10 mouse cellular contexts compared by ENCODE assay signal in the genomic region with DNA sequence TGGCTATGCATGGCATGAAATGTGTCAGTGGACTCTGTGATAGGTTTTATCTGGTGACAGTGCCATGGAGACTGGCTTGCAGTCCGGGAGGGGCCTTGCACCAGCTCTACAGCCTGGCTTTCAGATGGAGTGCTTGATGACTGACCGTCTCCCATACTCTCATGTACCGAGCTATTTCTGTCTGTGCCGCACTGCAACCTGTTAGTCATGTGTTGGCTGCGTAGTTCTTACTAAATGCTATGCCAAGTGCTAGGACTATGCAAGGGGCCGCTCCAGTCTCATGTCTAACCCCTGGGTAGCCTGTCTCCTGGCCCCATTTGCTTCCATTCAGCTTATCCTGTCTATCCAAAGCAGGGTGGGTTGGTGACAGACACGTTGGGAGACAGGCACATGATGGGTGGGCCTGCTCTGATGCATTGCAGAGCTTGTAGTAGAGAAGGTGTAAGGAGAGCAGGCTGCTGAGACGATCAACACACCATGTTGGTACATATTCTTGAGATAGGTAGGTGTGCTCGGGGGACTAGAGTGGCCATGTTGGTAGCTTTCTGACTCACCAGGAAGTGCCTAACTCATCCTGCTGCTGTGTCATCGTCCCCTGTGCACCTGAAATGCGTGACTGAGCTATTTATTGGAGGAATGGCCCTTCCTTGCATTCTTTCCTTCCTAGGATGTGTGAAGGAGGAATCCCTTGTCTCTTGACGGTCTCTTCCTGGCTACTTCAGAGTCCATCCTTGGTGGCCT.
DNase-seq lines count a peak whose midpoint lies in the region; ATAC-seq and TF ChIP-seq lines count a peak whose summit lies in the region.
"Had no signal": no experiment of that assay in that cellular context is flagged by ENCODE, and none has a peak within 500 bp of the region (broad histone marks: within the 10 kb centered on the region; RNA-seq: fewer than 3 reads in every experiment).

No protein-coding gene starts in this region.

- no peak for TF ChIP-seq CTCF in left cerebral cortex, adult 2 months (IDR thresholded peaks at IDR 0.05)
- no peak for TF ChIP-seq CTCF in lung, adult 2 months (IDR thresholded peaks at IDR 0.05; ENCODE audit: insufficient read depth, low read length)

- no peak overlapping the region for H3K9ac ChIP-seq in forebrain, embryonic 15.5 days (replicated peaks)
- H3K9ac ChIP-seq in forebrain, embryonic 11.5 days (ENCODE audit: low read length): no peak overlapping the region; the same call in 1 of the 2 replicates
- no peak overlapping the region for H3K9ac ChIP-seq in limb, embryonic 15.5 days
- H3K9ac ChIP-seq: kidney, embryonic 15.5 days; liver, embryonic 12.5 days had no signal

- no peak for TF ChIP-seq POLR2A in lung, adult 2 months (IDR thresholded peaks at IDR 0.05; ENCODE audit: borderline replicate concordance, extremely low read depth, low read depth, low read length)

- no peak for DNase-seq in forebrain, embryonic 11.5 days (ENCODE audit: low spot score)
- no peak for DNase-seq in left cerebral cortex, adult 2 months (ENCODE audit: extremely low spot score in 1 of 2, low spot score in 2 of 2)
- no peak for DNase-seq in left cerebral cortex, postnatal 4 days
- DNase-seq in heart, adult 9 months (ENCODE audit: low spot score in 2 of 2): peak; percentile 71 to 72
- DNase-seq in lung, adult 2 months: no peak
- DNase-seq in spleen, postnatal 4 days (ENCODE audit: low spot score in 2 of 2): no peak

- ATAC-seq in forebrain, embryonic 15.5 days (replicated peaks): no peak
- no peak for ATAC-seq in forebrain, embryonic 11.5 days (replicated peaks; ENCODE audit: low FRiP score)
- ATAC-seq in limb, embryonic 15.5 days (ENCODE audit: insufficient number of reproducible peaks, low FRiP score, low TSS enrichment, low read depth): no peak
- ATAC-seq: liver, embryonic 12.5 days had no signal

- H3K4me1 ChIP-seq in forebrain, embryonic 15.5 days: peaks cover 71% of the 10 kb centered on the region
- H3K4me1 ChIP-seq in forebrain, embryonic 11.5 days (replicated peaks; ENCODE audit: control insufficient read depth, insufficient read depth, low read length): peaks cover 6% of the 10 kb centered on the region; the same call in 1 of the 2 replicates
- H3K4me1 ChIP-seq in limb, embryonic 15.5 days: peaks cover 73% of the 10 kb centered on the region
- H3K4me1 ChIP-seq in lung, adult 2 months (ENCODE audit: control insufficient read depth, insufficient read depth, low read length): peaks cover 12% of the 10 kb centered on the region

- no peaks in the 10 kb centered on the region for H3K9me3 ChIP-seq in forebrain, embryonic 15.5 days
- H3K9me3 ChIP-seq in forebrain, embryonic 11.5 days (ENCODE audit: control insufficient read depth, low read length): no peaks in the 10 kb centered on the region
- H3K9me3 ChIP-seq in limb, embryonic 15.5 days: no peaks in the 10 kb centered on the region
- H3K9me3 ChIP-seq: kidney, embryonic 15.5 days; liver, embryonic 12.5 days had no signal

- H3K4me3 ChIP-seq in forebrain, embryonic 15.5 days: no peak overlapping the region
- no peak overlapping the region for H3K4me3 ChIP-seq in forebrain, embryonic 11.5 days (ENCODE audit: low read depth, low read length)
- no peak overlapping the region for H3K4me3 ChIP-seq in left cerebral cortex, adult 2 months
- H3K4me3 ChIP-seq in limb, embryonic 15.5 days: no peak overlapping the region
- no peak overlapping the region for H3K4me3 ChIP-seq in lung, adult 2 months (replicated peaks; ENCODE audit: extremely low read depth, low read depth, low read length)
- H3K4me3 ChIP-seq: kidney, embryonic 15.5 days; liver, embryonic 12.5 days had no signal

- peak overlapping the region; percentile 49 for H3K27ac ChIP-seq in forebrain, embryonic 15.5 days (replicated peaks)
- no peak overlapping the region for H3K27ac ChIP-seq in forebrain, embryonic 11.5 days (ENCODE audit: low read depth, low read length)
- H3K27ac ChIP-seq in left cerebral cortex, adult 2 months: peak overlapping the region; percentile 82
- peak overlapping the region; percentile 54 for H3K27ac ChIP-seq in limb, embryonic 15.5 days
- H3K27ac ChIP-seq: kidney, embryonic 15.5 days; liver, embryonic 12.5 days had no signal

- no peak overlapping the region for H3K4me2 ChIP-seq in forebrain, embryonic 15.5 days (replicated peaks)
- no peak overlapping the region for H3K4me2 ChIP-seq in forebrain, embryonic 11.5 days (ENCODE audit: low read depth, low read length, severe bottlenecking)
- no peak overlapping the region for H3K4me2 ChIP-seq in limb, embryonic 15.5 days
- H3K4me2 ChIP-seq: kidney, embryonic 15.5 days; liver, embryonic 12.5 days had no signal

- intact Hi-C loops in left cerebral cortex, adult 2 months (cut with DNase I): no loop called here
- intact Hi-C loops in left cerebral cortex, postnatal 4 days (cut with DNase I): no loop called here

- WGBS in forebrain, embryonic 15.5 days: 90% methylated on average over 12 of the region's 12 CpGs
- WGBS in forebrain, embryonic 11.5 days: 88% methylated on average over 12 of the region's 12 CpGs
- WGBS in limb, embryonic 15.5 days: 86% methylated on average over 12 of the region's 12 CpGs
- WGBS in lung, adult 2 months: 75% methylated on average over 12 of the region's 12 CpGs

- peaks cover 6% of the 10 kb centered on the region; the same call in 1 of the 2 replicates for H3K36me3 ChIP-seq in forebrain, embryonic 15.5 days
- H3K36me3 ChIP-seq in forebrain, embryonic 11.5 days (ENCODE audit: control insufficient read depth, insufficient read depth, low read length): no peaks in the 10 kb centered on the region; the same call in 1 of the 2 replicates
- H3K36me3 ChIP-seq in limb, embryonic 15.5 days: 0 out of 2 replicates have a peak, but pooled peaks cover 15% of the 10 kb centered on the region

- no peaks in the 10 kb centered on the region for H3K27me3 ChIP-seq in forebrain, embryonic 15.5 days
- H3K27me3 ChIP-seq in forebrain, embryonic 11.5 days (ENCODE audit: control insufficient read depth, insufficient read depth, low read length): no peaks in the 10 kb centered on the region
- no peaks in the 10 kb centered on the region for H3K27me3 ChIP-seq in limb, embryonic 15.5 days
- H3K27me3 ChIP-seq: kidney, embryonic 15.5 days; liver, embryonic 12.5 days had no signal

Comparison
In these comparisons a context has a peak if more than half of its experiments do, and no peak if none do; other contexts are left out.
1. DNase-seq: peak in heart, adult 9 months (2 of 2); none in forebrain, embryonic 11.5 days (single experiment), left cerebral cortex, adult 2 months (0 of 2), left cerebral cortex, postnatal 4 days (single experiment), lung, adult 2 months (single experiment) and spleen, postnatal 4 days (0 of 2).